Mouse (Mus musculus) intestine, embryonic 14.5 days (tissue): ENCODE measurements around the gene Gm35549. TPM values are rescaled to one million over a fixed set of nuclear protein-coding genes. Genes with fewer than 3 reads are reported as not detected.

ENCODE experiments used
- ATAC-seq: fragments of 200-750 bp; cut with Nextera tagmentation; replicated peaks from 2 replicates; pipeline ENCODE4 v1.8.0; 2017; ENCODE audit warnings: low read depth, moderate number of reproducible peaks, moderate TSS enrichment, moderate library complexity; ENCODE audit not compliant: low FRiP score, low TSS enrichment
- DNase-seq: peaks from one replicate; pipeline ENCODE4 v3.0.0-alpha.2; 2018; ENCODE audit warnings: low spot score
- H3K27ac ChIP-seq: fragments of 300-500 bp; sonication (generic); 2 replicates; pipeline ENCODE4 v1.5.1; 2014; ENCODE audit warnings: low read depth, mild to moderate bottlenecking, control low read depth
- H3K27me3 ChIP-seq: fragments of 300-500 bp; sonication (generic); replicated peaks from 2 replicates; pipeline ENCODE4 v1.6.1; 2014; ENCODE audit warnings: low read length, control low read depth; ENCODE audit not compliant: control insufficient read depth, insufficient read depth
- H3K36me3 ChIP-seq: fragments of 300-500 bp; sonication (generic); 2 replicates; pipeline ENCODE4 v1.6.1; 2014; ENCODE audit warnings: low read length, control low read depth; ENCODE audit not compliant: control insufficient read depth, insufficient read depth
- H3K4me1 ChIP-seq: fragments of 300-500 bp; sonication (generic); replicated peaks from 2 replicates; pipeline ENCODE4 v1.6.1; 2014; ENCODE audit warnings: low read length, control low read depth, mixed read lengths; ENCODE audit not compliant: control insufficient read depth, insufficient read depth
- H3K4me2 ChIP-seq: fragments of 300-500 bp; sonication (generic); 2 replicates; pipeline ENCODE4 v1.6.1; 2014; ENCODE audit warnings: low read length
- H3K4me3 ChIP-seq: fragments of 300-500 bp; sonication (generic); 2 replicates; pipeline ENCODE4 v1.5.1; 2014; ENCODE audit warnings: low read depth, low read length, control low read depth, mixed read lengths
- H3K9ac ChIP-seq: fragments of 300-500 bp; sonication (generic); 2 replicates; pipeline ENCODE4 v1.6.1; 2014; ENCODE audit warnings: mild to moderate bottlenecking, low read length
- H3K9me3 ChIP-seq: fragments of 300-500 bp; sonication (generic); 2 replicates; pipeline ENCODE4 v1.6.1; 2016; ENCODE audit warnings: low read length, control low read depth; ENCODE audit not compliant: control insufficient read depth
- WGBS: fragments of 180-500 bp; shearing (Covaris S2); extraction: QIAGEN DNeasy Blood & Tissue Kit; methylation state at CpG from one replicate; pipeline ENCODE4 v1.1.7; 2014; 5-methylcytosine and 5-hydroxymethylcytosine counted together
- polyA plus RNA-seq: library from polyadenylated mRNA; unstranded; fragments of >200 nt; fragmentation: Nextera tagmentation; extraction: Ambion mirVana; gene quantifications from 2 replicates; pipeline ENCODE4 v1.2.1, GENCODE M21; 2014

Gene Gm35549
- 0.32 and 0.42 TPM in 2 replicates for polyA plus RNA-seq

GRCm38 (mm10) chr9:122843760-122844159 is at the start of gene Gm35549:
Gene Gm35549, minus strand, starts transcription at chr9:122844035.
- H3K4me2 ChIP-seq: no peak within 1 kb of the TSS
- H3K27me3 ChIP-seq: no peaks in the 10 kb centered on the region
- no peak for DNase-seq
- 78% methylated on average over 3 of the region's 3 CpGs for WGBS
- H3K36me3 ChIP-seq: 0 out of 2 replicates have a peak, but pooled peaks cover 5% of the 10 kb centered on the region
- no peak within 1 kb of the TSS for H3K27ac ChIP-seq
- no peak for ATAC-seq
- H3K4me1 ChIP-seq: no peaks in the 10 kb centered on the region
- H3K9me3 ChIP-seq: no peaks in the 10 kb centered on the region
- no peak within 1 kb of the TSS for H3K9ac ChIP-seq
- H3K4me3 ChIP-seq: no peak within 1 kb of the TSS

DNA sequence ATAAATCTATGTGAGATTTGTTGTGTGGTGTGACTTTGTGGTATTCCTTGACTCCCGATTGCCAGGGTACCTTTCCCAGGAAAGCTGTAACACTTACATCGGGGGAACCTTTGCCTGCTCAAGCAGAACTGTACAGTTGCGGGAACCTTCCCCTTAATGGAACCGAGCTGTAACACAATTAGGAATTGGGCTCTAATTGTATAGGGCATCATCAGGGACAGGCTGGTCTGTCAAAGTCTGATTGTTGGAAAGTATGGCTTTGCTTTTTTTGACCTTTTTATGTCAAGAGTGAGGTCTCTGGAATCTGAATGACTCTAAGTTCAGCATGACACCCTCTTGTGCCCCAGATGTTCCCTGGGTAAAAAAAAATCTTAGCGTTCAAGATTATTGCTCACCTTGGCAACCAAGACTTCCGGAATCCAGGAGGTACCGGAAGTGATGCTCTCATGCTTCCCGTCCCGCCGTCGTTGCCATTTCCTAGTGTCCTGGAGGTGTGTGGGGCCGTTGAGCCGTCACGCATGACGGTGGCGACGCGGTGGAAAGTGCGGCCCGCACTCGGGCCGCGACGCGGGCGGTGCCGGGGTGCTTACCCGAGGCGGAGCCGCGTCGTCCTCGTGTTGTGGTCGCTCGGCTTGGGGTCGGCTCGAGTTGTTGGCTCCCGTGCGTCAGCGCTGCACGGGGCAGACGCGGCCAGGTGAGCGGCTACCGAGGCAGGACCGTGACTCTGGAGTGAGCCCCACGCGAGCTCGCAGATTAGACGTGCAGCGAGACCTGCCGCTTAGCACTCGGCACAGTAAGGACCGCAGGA is 42.7 kb upstream of the Gm35549 start:
- DNase-seq: peak; percentile 81
- peak overlapping the region; percentile 16; the same call in 1 of the 2 replicates for H3K27ac ChIP-seq
- H3K4me1 ChIP-seq: peaks cover 5% of the 10 kb centered on the region; the same call in 1 of the 2 replicates
- H3K9ac ChIP-seq: peak overlapping the region; percentile 84
- 6% methylated on average over 54 of the region's 54 CpGs for WGBS
- H3K36me3 ChIP-seq: peaks cover 15% of the 10 kb centered on the region; the same call in 1 of the 2 replicates
- ATAC-seq: peak; percentile 87
- H3K4me3 ChIP-seq: peak overlapping the region; percentile 83
- H3K27me3 ChIP-seq: 0 out of 2 replicates have a peak, but pooled peaks cover 3% of the 10 kb centered on the region
- H3K9me3 ChIP-seq: peaks cover 8% of the 10 kb centered on the region
- H3K4me2 ChIP-seq: peak overlapping the region; percentile 94

DNA sequence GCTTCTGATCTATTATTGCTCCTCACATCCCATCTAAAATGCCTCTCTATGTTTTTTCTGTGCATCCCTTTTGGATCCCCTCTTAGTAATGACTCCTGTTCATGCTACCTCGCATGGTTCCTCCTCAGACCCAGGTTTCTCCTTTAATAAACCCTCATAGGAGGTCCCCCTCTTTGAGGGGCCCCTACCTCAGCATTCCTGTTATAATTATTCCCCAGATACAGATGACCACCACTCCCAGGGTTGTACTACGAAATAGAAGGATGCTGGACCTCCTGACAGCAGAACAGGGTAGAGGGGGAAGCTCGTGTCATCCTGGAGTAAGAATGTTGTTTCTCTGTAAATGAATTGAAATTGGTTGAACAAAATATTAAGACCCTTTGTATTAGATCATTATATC is 41.5 kb upstream of the Gm35549 start, which contains the start of gene Zkscan7:
TSS of gene Zkscan7 (plus strand) at position 301 of the 400 bp plus-strand sequence.
- H3K4me1 ChIP-seq: peaks cover 5% of the 10 kb centered on the region; the same call in 1 of the 2 replicates
- H3K36me3 ChIP-seq: 0 out of 2 replicates have a peak, but pooled peaks cover 11% of the 10 kb centered on the region
- 80% methylated on average over 3 of the region's 3 CpGs for WGBS
- H3K27me3 ChIP-seq: 0 out of 2 replicates have a peak, but pooled peaks cover 3% of the 10 kb centered on the region
- ATAC-seq (no peak), DNase-seq (no peak)
- H3K4me3 ChIP-seq: peak within 1 kb of the TSS; percentile 83
- H3K9ac ChIP-seq: no peak within 1 kb of the TSS
- H3K27ac ChIP-seq: no peak within 1 kb of the TSS
- H3K9me3 ChIP-seq: peaks cover 8% of the 10 kb centered on the region
- peak within 1 kb of the TSS; percentile 94 for H3K4me2 ChIP-seq

- Histone ChIP-seq H3K9ac (no peak overlapping the region), H3K9me3 (no peaks in the 10 kb centered on the region), H3K36me3 (no peaks in the 10 kb centered on the region), H3K27me3 (no peaks in the 10 kb centered on the region), H3K4me1 (no peaks in the 10 kb centered on the region), H3K4me3 (no peak overlapping the region), H3K4me2 (no peak overlapping the region), H3K27ac (no peak overlapping the region)
- WGBS: 94% methylated on average over 2 of the region's 2 CpGs
- ATAC-seq (no peak), DNase-seq (no peak)
These were observed 31.3 kb upstream of the Gm35549 start for GRCm38 (mm10) chr9:122875145-122875544.

DNA sequence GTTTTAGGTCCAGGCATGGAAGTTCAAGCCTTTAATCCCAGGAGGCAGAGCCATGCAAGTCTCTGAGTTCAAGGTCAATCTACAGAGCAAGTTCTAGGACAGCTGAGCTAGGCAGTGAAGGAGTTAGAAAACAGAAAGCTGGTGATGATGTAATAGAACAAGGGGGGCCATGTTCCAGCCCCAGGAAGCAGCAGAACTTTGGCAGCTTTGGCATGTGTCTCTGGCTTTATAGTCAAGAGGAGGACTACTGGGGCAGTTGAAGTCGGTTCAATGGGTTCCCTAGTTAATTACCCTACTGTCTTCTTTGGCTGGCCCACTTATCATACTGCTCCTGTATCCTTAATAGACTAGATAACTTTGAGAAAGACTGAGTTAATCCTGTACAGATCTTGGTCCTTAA is 30.8 kb upstream of the Gm35549 start:
- ATAC-seq: no peak
- no peak overlapping the region for H3K9ac ChIP-seq
- no peak for DNase-seq
- 60% methylated on average over 1 of the region's 1 CpGs for WGBS
- H3K36me3 ChIP-seq: no peaks in the 10 kb centered on the region
- no peak overlapping the region for H3K4me2 ChIP-seq
- H3K27me3 ChIP-seq: no peaks in the 10 kb centered on the region
- H3K27ac ChIP-seq: no peak overlapping the region
- H3K4me3 ChIP-seq: no peak overlapping the region
- no peaks in the 10 kb centered on the region for H3K9me3 ChIP-seq
- H3K4me1 ChIP-seq: no peaks in the 10 kb centered on the region

DNA sequence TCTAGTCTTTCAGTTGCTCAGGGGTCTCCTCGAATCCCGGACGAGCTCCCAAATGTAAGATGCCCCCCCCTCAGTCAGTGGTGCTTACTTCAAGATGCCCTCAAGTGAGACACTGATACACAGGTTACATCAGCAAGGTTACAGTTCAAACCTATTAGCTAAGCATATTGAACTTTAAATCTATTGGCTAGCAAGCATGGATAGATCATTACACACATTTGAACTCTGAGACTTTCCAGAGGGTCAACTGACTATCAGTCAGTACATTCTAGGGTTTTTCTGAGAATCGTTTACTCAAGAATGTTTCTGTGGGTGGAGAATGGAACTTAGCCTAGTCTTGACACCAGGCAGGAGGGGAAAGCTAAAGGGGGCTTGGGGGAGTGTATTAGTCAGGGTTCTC is 28.8 kb upstream of the Gm35549 start:
- Histone ChIP-seq H3K27ac (no peak overlapping the region), H3K4me3 (no peak overlapping the region), H3K9me3 (no peaks in the 10 kb centered on the region), H3K36me3 (no peaks in the 10 kb centered on the region), H3K27me3 (no peaks in the 10 kb centered on the region), H3K4me1 (no peaks in the 10 kb centered on the region), H3K9ac (no peak overlapping the region), H3K4me2 (no peak overlapping the region)
- ATAC-seq: no peak
- 87% methylated on average over 4 of the region's 4 CpGs for WGBS
- no peak for DNase-seq

- Histone ChIP-seq H3K4me3 (peak overlapping the region; percentile 88), H3K27me3 (no peaks in the 10 kb centered on the region), H3K4me2 (peak overlapping the region; percentile 79), H3K9me3 (peaks cover 10% of the 10 kb centered on the region; the same call in 1 of the 2 replicates), H3K4me1 (peaks cover 13% of the 10 kb centered on the region), H3K27ac (no peak overlapping the region), H3K36me3 (peaks cover 12% of the 10 kb centered on the region), H3K9ac (peak overlapping the region; percentile 89)
- DNase-seq (no peak), ATAC-seq (peak; percentile 29; the same call in 1 of the 2 replicates)
- 80% methylated on average over 4 of the region's 4 CpGs for WGBS
These were observed 22.4 kb upstream of the Gm35549 start for GRCm38 (mm10) chr9:122866192-122866591.

DNA sequence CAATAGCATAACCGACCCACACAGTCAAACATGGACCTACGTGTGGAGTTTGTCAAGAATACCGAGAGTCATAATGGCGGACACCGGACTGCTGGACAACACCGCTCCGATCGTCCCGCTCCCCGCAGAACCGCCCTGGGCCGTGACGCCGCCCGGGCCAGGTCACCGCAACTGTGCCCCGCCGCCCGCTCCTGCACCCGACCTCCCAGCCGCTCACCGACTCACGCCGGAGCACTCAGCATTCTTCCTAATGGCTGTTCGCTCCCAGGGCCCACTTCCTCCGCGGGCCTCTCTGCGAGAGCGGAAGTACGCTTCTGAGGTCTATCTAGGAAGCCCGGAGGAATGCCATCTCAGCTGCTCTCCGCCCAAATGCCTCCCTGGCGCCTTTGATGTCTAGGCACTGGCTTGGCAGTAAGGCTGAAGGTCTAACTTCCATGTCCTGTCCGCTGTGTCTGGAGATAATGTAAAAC is 21.9 kb upstream of the Gm35549 start, which contains the start of gene Zfp445:
TSS of gene Zfp445 (minus strand) at position 310 of the 470 bp plus-strand sequence.
- ATAC-seq: peak; percentile 94

More for the DNA sequence above, 21.9 kb upstream of the Gm35549 start, which contains the start of gene Zfp445:
- Histone ChIP-seq H3K4me2 (peak within 1 kb of the TSS; percentile 79), H3K4me3 (peak within 1 kb of the TSS; percentile 88), H3K27ac (peak within 1 kb of the TSS; percentile 77), H3K4me1 (peaks cover 13% of the 10 kb centered on the region), H3K9ac (peak within 1 kb of the TSS; percentile 89), H3K9me3 (peaks cover 13% of the 10 kb centered on the region; the same call in 1 of the 2 replicates), H3K27me3 (no peaks in the 10 kb centered on the region), H3K36me3 (peaks cover 17% of the 10 kb centered on the region)
- under 1% methylated on average over 34 of the region's 34 CpGs for WGBS
- DNase-seq: peak; percentile 94
